Mouse (Mus musculus): Measurements from ENCODE around the gene Gm20388. TPM values are rescaled to one million over a fixed set of nuclear protein-coding genes. Genes with fewer than 3 reads are reported as not detected.
A peak's percentile ranks its signal among the peaks of the same experiment; 100 is the strongest.

Gm20388 gene
- polyA plus RNA-seq, 1 experiment from 2014 or later = not detected

- no peak overlapping the region for H3K27ac ChIP-seq
- no peaks in the 10 kb centered on the region for H3K27me3 ChIP-seq
- H3K4me1 ChIP-seq = peaks cover 34% of the 10 kb centered on the region
- no peak overlapping the region for H3K4me2 ChIP-seq (replicated peaks)
- WGBS = 57% methylated on average over 25 of the region's 25 CpGs
- H3K9me3 ChIP-seq = no peaks in the 10 kb centered on the region
- H3K36me3 ChIP-seq = no peaks in the 10 kb centered on the region
- no peak for ATAC-seq (ENCODE audit: insufficient number of reproducible peaks, insufficient read depth, low FRiP score, low TSS enrichment)
- no peak overlapping the region for H3K4me3 ChIP-seq
- no peak overlapping the region for H3K9ac ChIP-seq
These were observed 1461.4 kb downstream of the Gm20388 start for GRCm38 (mm10) chr8:121371911-121372638.

DNA sequence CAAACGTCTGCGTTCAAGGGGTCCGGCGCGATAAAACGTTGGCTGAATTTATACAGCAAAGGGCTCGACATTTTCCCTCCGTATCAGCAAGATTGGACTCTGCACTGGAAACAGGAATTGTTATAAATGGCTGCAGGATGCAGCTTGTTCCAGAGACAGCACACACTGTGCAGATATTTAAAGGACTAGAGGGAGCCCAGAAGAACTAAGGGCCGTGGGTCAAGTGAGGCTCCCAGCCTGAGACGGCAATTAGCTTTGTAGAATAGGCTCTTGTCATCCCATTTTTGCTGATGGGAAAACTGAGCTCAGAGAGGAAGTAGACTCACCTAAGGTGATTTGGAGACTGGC lies 1462.0 kb downstream of the Gm20388 start:
- Histone ChIP-seq H3K4me1 (peaks cover 40% of the 10 kb centered on the region), H3K9me3 (no peaks in the 10 kb centered on the region), H3K4me3 (no peak overlapping the region), H3K36me3 (no peaks in the 10 kb centered on the region), H3K4me2 (replicated peaks) (no peak overlapping the region), H3K27me3 (no peaks in the 10 kb centered on the region), H3K27ac (no peak overlapping the region), H3K9ac (no peak overlapping the region)
- WGBS = 52% methylated on average over 10 of the region's 10 CpGs
- ATAC-seq (ENCODE audit: insufficient number of reproducible peaks, insufficient read depth, low FRiP score, low TSS enrichment) = no peak

GRCm38 (mm10) chr8:121374284-121374683 lies 1463.6 kb downstream of the Gm20388 start:
- Histone ChIP-seq H3K4me3 (no peak overlapping the region), H3K27ac (0 out of 2 replicates have a peak overlapping the region, but pooled peaks have one; percentile 2), H3K4me1 (peaks cover 41% of the 10 kb centered on the region), H3K9me3 (no peaks in the 10 kb centered on the region), H3K4me2 (replicated peaks) (no peak overlapping the region), H3K9ac (no peak overlapping the region), H3K27me3 (no peaks in the 10 kb centered on the region), H3K36me3 (no peaks in the 10 kb centered on the region)
- 31% methylated on average over 9 of the region's 9 CpGs for WGBS
- ATAC-seq (ENCODE audit: insufficient number of reproducible peaks, insufficient read depth, low FRiP score, low TSS enrichment) = no peak

DNA sequence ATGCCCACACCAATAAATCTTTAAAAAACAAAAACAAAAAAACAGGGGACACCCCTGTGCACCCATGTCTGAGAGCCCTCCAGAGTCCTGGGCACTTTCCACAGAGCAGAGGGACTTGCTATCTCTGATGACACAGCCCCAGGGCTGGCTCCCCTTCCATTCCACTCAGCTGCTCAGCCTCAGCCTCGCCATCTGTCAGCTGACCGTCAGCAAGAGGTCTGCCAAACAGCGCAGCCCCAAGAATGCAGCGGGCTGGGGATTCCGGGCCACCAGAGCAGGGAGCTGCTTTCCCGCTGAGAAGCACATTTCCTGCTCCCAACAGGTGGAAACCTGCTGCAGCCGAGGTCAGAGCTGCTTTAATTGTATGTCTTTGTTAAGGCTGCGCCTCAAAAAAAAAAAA lies 1464.1 kb downstream of the Gm20388 start:
- ATAC-seq (ENCODE audit: insufficient number of reproducible peaks, insufficient read depth, low FRiP score, low TSS enrichment) = 0 out of 2 replicates have a peak, but pooled peaks have one; percentile 30
- WGBS = 5% methylated on average over 8 of the region's 8 CpGs
- Histone ChIP-seq H3K4me3 (no peak overlapping the region), H3K27me3 (no peaks in the 10 kb centered on the region), H3K4me1 (peaks cover 41% of the 10 kb centered on the region), H3K9ac (no peak overlapping the region), H3K27ac (0 out of 2 replicates have a peak overlapping the region, but pooled peaks have one; percentile 2), H3K9me3 (no peaks in the 10 kb centered on the region), H3K36me3 (no peaks in the 10 kb centered on the region), H3K4me2 (replicated peaks) (no peak overlapping the region)

- Histone ChIP-seq H3K27me3 (no peaks in the 10 kb centered on the region), H3K9me3 (no peaks in the 10 kb centered on the region), H3K36me3 (no peaks in the 10 kb centered on the region), H3K27ac (no peak overlapping the region), H3K9ac (no peak overlapping the region), H3K4me1 (peaks cover 38% of the 10 kb centered on the region), H3K4me3 (no peak overlapping the region), H3K4me2 (replicated peaks) (no peak overlapping the region)
- WGBS = 58% methylated on average over 10 of the region's 10 CpGs
- no peak for ATAC-seq (ENCODE audit: insufficient number of reproducible peaks, insufficient read depth, low FRiP score, low TSS enrichment)
These were observed 1465.7 kb downstream of the Gm20388 start for GRCm38 (mm10) chr8:121376116-121376950.

DNA sequence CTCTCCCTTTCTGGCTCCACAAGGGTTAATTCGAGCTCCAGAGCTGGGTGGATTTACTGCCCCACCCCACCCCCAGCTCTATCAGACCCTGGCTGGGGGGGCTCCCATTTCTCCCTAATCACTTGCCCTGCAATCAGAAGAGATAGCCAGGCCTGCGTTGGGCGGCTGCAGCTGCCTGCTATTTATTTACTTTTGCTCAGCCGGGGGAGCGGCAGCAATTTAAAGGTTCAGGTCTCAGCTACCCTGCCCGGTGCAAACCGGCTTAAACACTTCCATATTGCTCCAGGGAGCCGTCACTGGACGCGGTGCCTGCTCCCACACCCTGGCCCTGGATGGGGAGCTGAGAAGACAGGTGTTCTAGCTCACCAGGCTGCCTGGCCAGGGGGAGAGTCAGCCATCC lies 1467.0 kb downstream of the Gm20388 start:
- Histone ChIP-seq H3K4me2 (replicated peaks) (peak overlapping the region; percentile 18; the same call in 1 of the 2 replicates), H3K4me3 (no peak overlapping the region), H3K9ac (no peak overlapping the region), H3K27me3 (0 out of 2 replicates have a peak, but pooled peaks cover 3% of the 10 kb centered on the region), H3K27ac (peak overlapping the region; percentile 78), H3K36me3 (no peaks in the 10 kb centered on the region), H3K9me3 (no peaks in the 10 kb centered on the region), H3K4me1 (peaks cover 43% of the 10 kb centered on the region)
- ATAC-seq (ENCODE audit: insufficient number of reproducible peaks, insufficient read depth, low FRiP score, low TSS enrichment) = peak; percentile 71
- WGBS = 4% methylated on average over 10 of the region's 10 CpGs

- 75% methylated on average over 1 of the region's 1 CpGs for WGBS
- no peak for ATAC-seq (ENCODE audit: insufficient number of reproducible peaks, insufficient read depth, low FRiP score, low TSS enrichment)
These were observed 1468.7 kb downstream of the Gm20388 start for GRCm38 (mm10) chr8:121379387-121379786.

DNA sequence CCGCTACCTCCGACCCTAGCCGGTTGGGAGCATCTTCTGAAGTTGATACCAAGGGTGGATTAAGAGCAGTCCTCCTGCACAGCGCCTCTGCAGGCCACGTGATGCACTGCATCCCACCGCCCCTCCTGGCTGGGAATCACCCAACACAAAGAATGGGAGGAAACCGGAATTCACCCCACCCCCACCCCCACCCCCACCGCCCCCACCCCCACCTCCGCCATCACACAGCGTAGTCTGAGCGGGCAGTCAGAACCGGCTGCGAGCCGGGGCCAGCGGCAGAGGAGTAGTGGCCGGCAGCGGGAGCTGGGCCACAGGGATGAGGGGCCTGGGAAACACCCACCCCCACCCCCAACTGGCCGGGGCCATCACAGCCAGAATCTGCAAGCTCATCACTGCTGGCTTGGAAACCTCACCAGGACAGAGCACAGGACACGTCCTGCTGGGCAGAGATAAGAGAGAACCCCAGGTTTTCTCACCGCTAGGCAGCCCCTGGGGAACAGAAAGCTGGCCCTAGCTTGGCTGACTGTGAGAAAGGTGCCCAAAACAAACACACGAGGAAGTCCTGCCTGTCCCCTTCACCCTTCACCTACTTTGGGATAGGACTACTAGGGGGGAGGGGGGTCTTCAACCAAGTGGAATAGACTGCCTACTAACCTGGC lies 1472.1 kb downstream of the Gm20388 start:
- H3K36me3 ChIP-seq = no peaks in the 10 kb centered on the region
- H3K9ac ChIP-seq = peak overlapping the region; percentile 38
- no peaks in the 10 kb centered on the region for H3K9me3 ChIP-seq
- 4% methylated on average over 17 of the region's 21 CpGs for WGBS
- peak overlapping the region; percentile 52 for H3K4me2 ChIP-seq (replicated peaks)
- H3K27me3 ChIP-seq = 0 out of 2 replicates have a peak, but pooled peaks cover 11% of the 10 kb centered on the region
- peak; percentile 55 for ATAC-seq (ENCODE audit: insufficient number of reproducible peaks, insufficient read depth, low FRiP score, low TSS enrichment)
- H3K27ac ChIP-seq = 0 out of 2 replicates have a peak overlapping the region, but pooled peaks have one; percentile 47
- H3K4me1 ChIP-seq = peaks cover 31% of the 10 kb centered on the region
- peak overlapping the region; percentile 27 for H3K4me3 ChIP-seq

More at GRCm38 (mm10) chr8:121379387-121379786, 1468.7 kb downstream of the Gm20388 start:
- H3K4me2 ChIP-seq (replicated peaks) = no peak overlapping the region
- H3K27ac ChIP-seq = no peak overlapping the region
- no peak overlapping the region for H3K4me3 ChIP-seq
- no peak overlapping the region for H3K9ac ChIP-seq
- peaks cover 54% of the 10 kb centered on the region for H3K4me1 ChIP-seq
- 0 out of 2 replicates have a peak, but pooled peaks cover 11% of the 10 kb centered on the region for H3K27me3 ChIP-seq
- no peaks in the 10 kb centered on the region for H3K36me3 ChIP-seq
- no peaks in the 10 kb centered on the region for H3K9me3 ChIP-seq

GRCm38 (mm10) chr8:121385540-121385939 lies 1474.9 kb downstream of the Gm20388 start:
- H3K4me3 ChIP-seq = no peak overlapping the region
- no peaks in the 10 kb centered on the region for H3K9me3 ChIP-seq
- no peak for ATAC-seq (ENCODE audit: insufficient number of reproducible peaks, insufficient read depth, low FRiP score, low TSS enrichment)
- H3K4me2 ChIP-seq (replicated peaks) = no peak overlapping the region
- WGBS = 46% methylated on average over 7 of the region's 7 CpGs
- H3K36me3 ChIP-seq = no peaks in the 10 kb centered on the region
- H3K27ac ChIP-seq = no peak overlapping the region
- H3K4me1 ChIP-seq = peaks cover 27% of the 10 kb centered on the region
- no peak overlapping the region for H3K9ac ChIP-seq
- H3K27me3 ChIP-seq = 0 out of 2 replicates have a peak, but pooled peaks cover 22% of the 10 kb centered on the region

DNA sequence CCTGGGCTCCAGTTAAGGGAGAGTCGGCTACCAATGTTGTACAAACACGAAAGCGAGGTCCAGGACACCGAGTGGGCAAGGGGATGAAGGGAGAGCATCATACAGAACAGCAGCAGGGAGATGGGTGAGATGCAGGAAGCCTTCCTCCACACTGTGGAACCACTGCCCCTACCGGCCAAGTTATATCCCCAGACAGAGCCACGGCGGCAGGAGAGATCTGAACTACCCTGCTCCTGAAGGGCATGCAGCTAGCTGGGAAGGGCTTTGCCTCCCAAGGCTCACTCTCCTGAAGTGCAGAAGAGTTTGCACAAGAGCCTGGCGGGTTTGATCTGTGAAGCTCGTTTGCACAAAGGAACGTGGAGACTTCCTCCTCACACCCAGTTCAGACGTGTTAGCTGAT lies 1480.0 kb downstream of the Gm20388 start:
- H3K9ac ChIP-seq = no peak overlapping the region
- no peak overlapping the region for H3K4me2 ChIP-seq (replicated peaks)
- no peaks in the 10 kb centered on the region for H3K9me3 ChIP-seq
- H3K27ac ChIP-seq = no peak overlapping the region
- peak; percentile 16; the same call in 1 of the 2 replicates for ATAC-seq (ENCODE audit: insufficient number of reproducible peaks, insufficient read depth, low FRiP score, low TSS enrichment)
- WGBS = 13% methylated on average over 11 of the region's 11 CpGs
- no peaks in the 10 kb centered on the region for H3K36me3 ChIP-seq
- H3K4me3 ChIP-seq = no peak overlapping the region
- H3K27me3 ChIP-seq = peaks cover 20% of the 10 kb centered on the region
- peaks cover 40% of the 10 kb centered on the region for H3K4me1 ChIP-seq

DNA sequence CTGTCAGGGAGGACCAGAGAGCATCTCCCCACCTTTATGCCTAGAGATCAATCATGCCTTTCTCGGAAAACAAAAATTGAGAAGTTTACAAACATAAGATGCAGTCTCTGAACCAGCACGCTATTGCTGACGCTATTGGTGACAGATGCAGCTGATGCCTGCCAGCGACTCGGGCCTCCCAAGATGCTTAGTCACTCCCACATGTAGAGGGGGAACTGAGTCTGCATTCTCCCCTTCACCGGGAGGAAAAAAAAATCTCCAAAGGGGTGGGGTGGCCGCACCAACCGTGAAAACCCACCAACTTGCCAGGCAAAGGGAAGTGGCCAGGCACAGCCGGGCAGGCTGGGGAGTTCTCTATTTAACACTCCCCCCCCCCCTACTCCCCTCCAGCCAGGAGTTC lies 1480.6 kb downstream of the Gm20388 start:
- H3K4me1 ChIP-seq = peaks cover 47% of the 10 kb centered on the region
- H3K27me3 ChIP-seq = peaks cover 21% of the 10 kb centered on the region
- peak overlapping the region; percentile 10; the same call in 1 of the 2 replicates for H3K4me2 ChIP-seq (replicated peaks)
- H3K9ac ChIP-seq = no peak overlapping the region
- no peaks in the 10 kb centered on the region for H3K9me3 ChIP-seq
- H3K36me3 ChIP-seq = no peaks in the 10 kb centered on the region
- ATAC-seq (ENCODE audit: insufficient number of reproducible peaks, insufficient read depth, low FRiP score, low TSS enrichment) = no peak
- peak overlapping the region; percentile 14; the same call in 1 of the 2 replicates for H3K27ac ChIP-seq
- H3K4me3 ChIP-seq = no peak overlapping the region
- WGBS = 2% methylated on average over 9 of the region's 9 CpGs
